Mouse (Mus musculus) limb, embryonic 14.5 days (tissue): ENCODE data around the gene Dhdds. TPM values are rescaled to one million over a fixed set of nuclear protein-coding genes. Genes with fewer than 3 reads are reported as not detected.
"Not testable (repeated sequence)": the region's sequence is repeated elsewhere in the genome, so short reads cannot be mapped to it uniquely, and the experiment has no call there.

ENCODE experiments used
- ATAC-seq: fragments of 200-750 bp; cut with Nextera tagmentation; 2 replicates; pipeline ENCODE4 v1.8.0; 2017; ENCODE audit warnings: low read depth, moderate number of reproducible peaks, moderate TSS enrichment; ENCODE audit not compliant: low FRiP score
- DNase-seq: peaks from one replicate; pipeline ENCODE4 v3.0.0-alpha.2; 2015; ENCODE audit warnings: low spot score
- H3K27ac ChIP-seq: fragments of 300-500 bp; sonication (generic); replicated peaks from 2 replicates; pipeline ENCODE4 v1.5.1; 2014; ENCODE audit warnings: low read depth, mild to moderate bottlenecking, low read length, moderate library complexity, mixed read lengths
- H3K27me3 ChIP-seq: fragments of 300-500 bp; sonication (generic); 2 replicates; pipeline ENCODE4 v1.6.1; 2014; ENCODE audit warnings: low read length, mixed read lengths; ENCODE audit not compliant: control insufficient read depth, insufficient read depth
- H3K36me3 ChIP-seq: fragments of 300-500 bp; sonication (generic); 2 replicates; pipeline ENCODE4 v1.6.1; 2014; ENCODE audit warnings: mild to moderate bottlenecking, low read length, moderate library complexity, mixed read lengths; ENCODE audit not compliant: control insufficient read depth, insufficient read depth
- H3K4me1 ChIP-seq: fragments of 300-500 bp; sonication (generic); 2 replicates; pipeline ENCODE4 v1.6.1; 2014; ENCODE audit warnings: antibody characterized with exemption, low read length, mixed read lengths; ENCODE audit not compliant: control insufficient read depth, insufficient read depth
- H3K4me2 ChIP-seq: fragments of 300-500 bp; sonication (generic); replicated peaks from 2 replicates; pipeline ENCODE4 v1.6.1; 2014; ENCODE audit warnings: low read depth, mild to moderate bottlenecking, low read length, moderate library complexity; ENCODE audit not compliant: severe bottlenecking
- H3K4me3 ChIP-seq: fragments of 300-500 bp; sonication (generic); replicated peaks from 2 replicates; pipeline ENCODE4 v1.5.1; 2014; ENCODE audit warnings: low read length
- H3K9ac ChIP-seq: fragments of 300-500 bp; sonication (generic); 2 replicates; pipeline ENCODE4 v1.6.1; 2014; ENCODE audit warnings: mild to moderate bottlenecking, low read depth, low read length, moderate library complexity; ENCODE audit not compliant: severe bottlenecking
- H3K9me3 ChIP-seq: fragments of 300-500 bp; sonication (generic); 2 replicates; pipeline ENCODE4 v1.6.1; 2016; ENCODE audit warnings: low read length; ENCODE audit not compliant: control insufficient read depth
- POLR2A ChIP-seq: fragments of 200-500 bp; IDR thresholded peaks from 2 replicates; pipeline ENCODE4 v1.8.0; 2012; ENCODE audit warnings: inconsistent platforms, mild to moderate bottlenecking, moderate library complexity, borderline replicate concordance; ENCODE audit not compliant: insufficient read depth, insufficient read length; ENCODE audit errors: extremely low read depth
- WGBS: fragments of 180-500 bp; shearing (Covaris S2); extraction: QIAGEN DNeasy Blood & Tissue Kit; methylation state at CpG from one replicate; pipeline ENCODE4 v1.1.7; 2014; 5-methylcytosine and 5-hydroxymethylcytosine counted together
- polyA plus RNA-seq, 2 experiments: library from polyadenylated mRNA; depleted of rRNA in 1 of 2; stranded (reverse) in 1 of 2; unstranded in 1 of 2; fragments of >200 nt; fragmentation: Nextera tagmentation in 1 of 2; extraction: Ambion mirVana in 1 of 2; gene quantifications; 2 replicates each; pipeline versions ENCODE4 v1.2.1 to v1.2.3; 2012 to 2014

Dhdds gene
- polyA plus RNA-seq, 2 experiments = 47.2 to 47.6 TPM

DNA sequence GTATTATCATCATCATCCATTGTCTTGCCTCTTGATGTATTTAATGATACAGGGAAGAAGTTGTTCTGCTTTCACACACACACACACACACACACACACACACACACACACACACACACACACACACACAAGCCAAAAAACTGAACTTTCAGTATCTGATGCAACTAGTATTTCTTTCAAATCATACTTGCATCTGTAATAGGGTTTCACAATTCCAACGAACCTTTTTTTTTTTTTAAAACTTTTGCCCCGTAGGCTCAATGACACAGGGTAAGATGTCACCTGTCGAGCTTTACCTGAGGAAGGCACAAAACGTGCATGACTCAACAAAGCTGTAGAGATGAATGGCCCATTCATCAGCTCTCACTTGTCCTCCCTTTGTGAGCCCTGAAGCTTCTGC lies 1.5 kb upstream of the Dhdds start:
- H3K36me3 ChIP-seq = peaks cover 4% of the 10 kb centered on the region; the same call in 1 of the 2 replicates
- H3K4me1 ChIP-seq = no peaks in the 10 kb centered on the region
- no peak overlapping the region for H3K4me3 ChIP-seq
- H3K27ac ChIP-seq = no peak overlapping the region
- WGBS = 57% methylated on average over 4 of the region's 4 CpGs
- ATAC-seq = no peak
- H3K9ac ChIP-seq = no peak overlapping the region
- DNase-seq = no peak
- H3K4me2 ChIP-seq = no peak overlapping the region
- no peaks in the 10 kb centered on the region for H3K9me3 ChIP-seq
- no peaks in the 10 kb centered on the region for H3K27me3 ChIP-seq
- TF ChIP-seq POLR2A = no peak

DNA sequence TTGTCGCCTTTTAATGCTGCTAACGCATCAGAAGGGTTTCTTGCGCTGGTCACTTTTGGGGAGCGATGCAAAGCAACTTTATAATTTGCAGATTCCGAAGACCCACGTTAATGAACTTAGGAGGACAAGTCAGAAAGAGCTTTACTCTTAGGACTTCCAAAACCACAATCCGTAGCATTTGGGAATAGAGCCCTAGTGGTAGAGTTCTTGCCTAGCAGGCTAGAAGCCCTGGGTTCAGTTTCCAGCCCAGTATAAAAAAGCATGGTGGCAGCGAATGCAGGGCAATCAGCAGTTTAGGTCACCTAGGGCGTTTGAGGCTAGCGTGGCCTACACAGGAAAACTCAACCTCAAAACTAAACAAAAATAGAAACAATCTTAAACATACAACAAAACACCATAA lies 992 bp upstream of the Dhdds start:
- Histone ChIP-seq H3K27ac (no peak overlapping the region), H3K4me3 (0 out of 2 replicates have a peak overlapping the region, but pooled peaks have one; percentile 65), H3K9ac (no peak overlapping the region), H3K36me3 (peaks cover 4% of the 10 kb centered on the region), H3K4me2 (no peak overlapping the region), H3K4me1 (no peaks in the 10 kb centered on the region), H3K9me3 (no peaks in the 10 kb centered on the region), H3K27me3 (no peaks in the 10 kb centered on the region)
- no peak for ATAC-seq
- no peak for TF ChIP-seq POLR2A
- WGBS = 40% methylated on average over 10 of the region's 10 CpGs
- no peak for DNase-seq

GRCm38 (mm10) chr4:133994697-133995096 lies 6.0 kb downstream of the Dhdds start:
- TF ChIP-seq POLR2A = no peak
- Histone ChIP-seq H3K4me3 (no peak overlapping the region), H3K9ac (no peak overlapping the region), H3K4me2 (no peak overlapping the region), H3K27ac (no peak overlapping the region), H3K36me3 (peaks cover 68% of the 10 kb centered on the region), H3K4me1 (no peaks in the 10 kb centered on the region), H3K27me3 (no peaks in the 10 kb centered on the region), H3K9me3 (no peaks in the 10 kb centered on the region)
- no peak for DNase-seq
- ATAC-seq = no peak
- 91% methylated on average over 8 of the region's 8 CpGs for WGBS

GRCm38 (mm10) chr4:133991087-133991660 lies 9.5 kb downstream of the Dhdds start:
- H3K27ac ChIP-seq = no peak overlapping the region
- WGBS = 89% methylated on average over 13 of the region's 13 CpGs

DNA sequence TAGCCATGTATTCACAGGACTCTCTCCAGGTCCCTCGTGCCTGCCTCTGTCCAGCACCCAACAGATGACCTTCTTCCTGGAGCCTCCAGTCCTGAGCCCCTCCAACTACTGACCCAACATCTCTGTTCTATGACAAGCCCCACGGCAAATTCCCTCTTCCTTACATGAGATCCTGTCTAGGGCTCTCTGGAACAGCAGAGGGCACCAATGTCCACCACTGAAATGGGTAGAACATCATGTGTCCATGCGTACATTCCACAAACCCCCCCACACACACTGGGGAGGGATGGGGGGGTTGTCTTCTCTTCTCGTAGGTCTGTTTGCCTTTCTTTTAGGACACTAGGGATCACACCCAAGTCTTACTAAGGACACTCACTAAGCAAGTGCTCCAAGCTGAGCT lies 10.7 kb downstream of the Dhdds start:
- H3K27ac ChIP-seq = no peak overlapping the region
- no peak overlapping the region for H3K9ac ChIP-seq
- no peaks in the 10 kb centered on the region for H3K4me1 ChIP-seq
- H3K36me3 ChIP-seq = peaks cover 84% of the 10 kb centered on the region
- no peak for ATAC-seq
- H3K4me3 ChIP-seq = no peak overlapping the region
- DNase-seq = no peak
- 71% methylated on average over 4 of the region's 4 CpGs for WGBS
- H3K9me3 ChIP-seq = no peaks in the 10 kb centered on the region
- TF ChIP-seq POLR2A = no peak
- no peak overlapping the region for H3K4me2 ChIP-seq
- no peaks in the 10 kb centered on the region for H3K27me3 ChIP-seq

More at GRCm38 (mm10) chr4:133991087-133991660, 9.5 kb downstream of the Dhdds start:
- Histone ChIP-seq H3K4me1 (no peaks in the 10 kb centered on the region), H3K9ac (no peak overlapping the region), H3K36me3 (peaks cover 83% of the 10 kb centered on the region), H3K9me3 (no peaks in the 10 kb centered on the region), H3K4me2 (no peak overlapping the region), H3K4me3 (no peak overlapping the region), H3K27me3 (no peaks in the 10 kb centered on the region)
- ATAC-seq (no peak), DNase-seq (no peak)
- TF ChIP-seq POLR2A = no peak

DNA sequence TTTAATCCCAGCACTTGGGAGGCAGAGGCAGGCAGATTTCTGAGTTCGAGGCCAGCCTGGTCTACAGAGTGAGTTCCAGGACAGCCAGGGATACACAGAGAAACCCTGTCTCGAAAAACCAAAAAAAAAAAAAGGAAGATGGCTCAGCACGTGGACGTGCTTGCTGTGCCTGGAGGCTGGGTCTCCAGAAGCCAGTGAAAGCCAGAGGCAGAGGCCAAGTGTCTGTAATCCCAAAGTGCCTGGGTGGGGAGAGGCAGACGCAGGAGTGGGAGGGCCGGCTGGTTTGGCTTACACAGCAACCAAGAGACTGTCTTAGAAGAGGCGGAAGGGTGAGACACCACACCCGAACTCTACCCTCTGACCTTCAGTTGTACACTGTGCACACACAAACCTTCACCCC lies 12.4 kb downstream of the Dhdds start:
- not testable (repeated sequence) for H3K9me3 ChIP-seq, DNase-seq, H3K9ac ChIP-seq, H3K4me2 ChIP-seq, ATAC-seq, H3K4me1 ChIP-seq, H3K27me3 ChIP-seq, H3K4me3 ChIP-seq, H3K27ac ChIP-seq
- peaks cover 73% of the 10 kb centered on the region for H3K36me3 ChIP-seq
- 87% methylated on average over 7 of the region's 8 CpGs for WGBS
